Mouse (Mus musculus) neural tube, embryonic 15.5 days (tissue): ENCODE measurements around the gene Abhd14a. TPM values are rescaled to one million over a fixed set of nuclear protein-coding genes. Genes with fewer than 3 reads are reported as not detected.
A peak's percentile ranks its signal among the peaks of the same experiment; 100 is the strongest.
"Not testable (repeated sequence)": the region's sequence is repeated elsewhere in the genome, so short reads cannot be mapped to it uniquely, and the experiment has no call there.

Experiments used
- ATAC-seq: fragments of 200-750 bp; cut with Nextera tagmentation; 2 replicates; pipeline ENCODE4 v1.8.0; 2017; ENCODE audit warnings: mild to moderate bottlenecking, moderate TSS enrichment, moderate library complexity; ENCODE audit not compliant: low FRiP score
- H3K27ac ChIP-seq: fragments of 300-500 bp; sonication (generic); replicated peaks from 2 replicates; pipeline ENCODE4 v1.5.1; 2015; ENCODE audit warnings: mild to moderate bottlenecking, inconsistent platforms
- H3K27me3 ChIP-seq: fragments of 300-500 bp; sonication (generic); replicated peaks from 2 replicates; pipeline ENCODE4 v1.6.1; 2015; ENCODE audit warnings: inconsistent platforms
- H3K36me3 ChIP-seq: fragments of 300-500 bp; sonication (generic); 2 replicates; pipeline ENCODE4 v1.6.1; 2015; ENCODE audit warnings: inconsistent platforms
- H3K4me1 ChIP-seq: fragments of 300-500 bp; sonication (generic); 2 replicates; pipeline ENCODE4 v1.6.1; 2015; ENCODE audit warnings: inconsistent platforms
- H3K4me2 ChIP-seq: fragments of 300-500 bp; sonication (generic); 2 replicates; pipeline ENCODE4 v1.6.1; 2015; ENCODE audit warnings: inconsistent platforms, mild to moderate bottlenecking, moderate library complexity
- H3K4me3 ChIP-seq: fragments of 300-500 bp; sonication (generic); replicated peaks from 2 replicates; pipeline ENCODE4 v1.5.1; 2015; ENCODE audit warnings: mild to moderate bottlenecking, inconsistent platforms
- H3K9ac ChIP-seq: fragments of 300-500 bp; sonication (generic); replicated peaks from 2 replicates; pipeline ENCODE4 v1.6.1; 2015; ENCODE audit warnings: mild to moderate bottlenecking, inconsistent platforms
- H3K9me3 ChIP-seq: fragments of 300-500 bp; sonication (generic); replicated peaks from 2 replicates; pipeline ENCODE4 v1.6.1; 2016; ENCODE audit warnings: inconsistent platforms
- WGBS: fragments of 180-500 bp; shearing (Covaris S2); methylation state at CpG from one replicate; pipeline ENCODE4 v1.1.7; 2015; ENCODE audit warnings: mixed read lengths; 5-methylcytosine and 5-hydroxymethylcytosine counted together
- polyA plus RNA-seq: library from polyadenylated mRNA; unstranded; fragments of >200 nt; fragmentation: Nextera tagmentation; extraction: Ambion mirVana; gene quantifications from 2 replicates; pipeline ENCODE4 v1.2.1, GENCODE M21; 2015

Abhd14a gene
- polyA plus RNA-seq: 73.2 and 77.0 TPM in 2 replicates

DNA sequence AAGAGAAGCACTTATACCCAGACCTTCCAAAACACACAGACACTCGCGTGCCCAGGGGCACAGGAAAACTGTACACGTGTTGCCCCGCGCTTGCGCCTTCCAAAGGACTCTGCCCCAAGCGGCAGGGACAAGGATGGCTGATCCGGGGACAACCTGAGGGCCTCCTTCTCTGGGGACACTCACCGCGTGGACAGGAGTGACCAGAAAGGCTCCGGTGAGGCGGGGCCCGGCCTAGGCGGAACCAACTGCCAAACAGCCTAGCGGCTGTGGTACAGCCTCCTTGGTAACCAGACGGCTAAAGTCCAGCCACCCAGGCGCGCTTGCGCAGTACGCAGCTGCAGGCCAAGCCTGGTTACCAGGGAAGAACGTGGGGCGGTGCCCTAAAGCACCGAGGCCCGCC lies at the start of gene Abhd14a, which contains the start of gene Abhd14b:
Gene Abhd14a (minus strand): TSS at position 331 of the 400 bp plus-strand sequence.
Gene Abhd14b (plus strand): TSS at position 112 of the 400 bp plus-strand sequence.
- Histone ChIP-seq H3K4me1 (peaks cover 56% of the 10 kb centered on the region), H3K27me3 (no peaks in the 10 kb centered on the region), H3K9me3 (no peaks in the 10 kb centered on the region), H3K4me3 (peak within 1 kb of the TSS; percentile 64), H3K4me2 (peak within 1 kb of the TSS; percentile 75), H3K27ac (peak within 1 kb of the TSS; percentile 81), H3K9ac (peak within 1 kb of the TSS; percentile 63), H3K36me3 (no peaks in the 10 kb centered on the region)
- WGBS: under 1% methylated on average over 24 of the region's 24 CpGs
- peak; percentile 80 for ATAC-seq

DNA sequence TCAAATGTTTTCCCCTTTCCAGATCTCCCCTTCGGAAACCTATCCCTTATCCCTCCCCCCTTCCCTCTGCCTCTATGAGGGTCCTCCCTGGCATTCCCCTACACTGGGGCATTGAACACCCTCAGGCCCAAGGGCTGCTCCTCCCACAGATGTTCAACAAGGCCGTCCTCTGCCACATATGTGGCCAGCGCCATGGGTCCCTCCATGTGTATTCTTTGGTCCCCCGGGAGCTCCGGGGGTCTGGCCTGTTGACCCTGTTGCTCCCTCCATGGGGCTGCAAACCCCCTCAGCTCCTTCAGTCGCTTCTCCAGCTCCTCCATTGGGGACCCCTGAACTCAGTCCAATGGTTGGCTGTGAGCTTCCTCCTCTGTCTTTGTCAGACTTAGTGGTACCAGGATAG lies 40.1 kb upstream of the Abhd14a start:
- 90% methylated on average over 6 of the region's 6 CpGs for WGBS
- not testable (repeated sequence) for ATAC-seq, H3K9ac ChIP-seq, H3K4me3 ChIP-seq, H3K4me2 ChIP-seq, H3K4me1 ChIP-seq, H3K9me3 ChIP-seq, H3K27me3 ChIP-seq, H3K27ac ChIP-seq
- peaks cover 39% of the 10 kb centered on the region for H3K36me3 ChIP-seq

DNA sequence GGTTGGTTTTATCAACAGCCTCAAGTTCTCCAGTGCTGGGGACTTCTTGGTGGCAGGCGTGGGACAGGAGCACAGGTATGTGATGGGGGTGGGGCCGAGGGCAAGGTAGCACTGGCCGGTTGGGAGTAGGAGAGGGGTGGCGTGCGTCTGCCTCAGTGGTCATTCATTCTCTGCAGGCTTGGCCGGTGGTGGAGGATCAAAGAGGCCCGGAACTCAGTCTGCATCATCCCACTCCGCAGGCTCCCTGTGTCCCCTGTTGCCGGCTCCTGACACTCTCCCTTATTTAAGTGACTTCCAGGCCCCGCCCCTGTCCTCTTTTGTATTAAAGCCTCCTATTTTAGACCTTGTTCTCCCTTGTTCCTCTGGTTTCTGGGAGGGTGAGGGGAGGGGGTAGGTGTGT lies 37.6 kb upstream of the Abhd14a start:
- no peak for ATAC-seq
- peaks cover 57% of the 10 kb centered on the region for H3K36me3 ChIP-seq
- H3K9me3 ChIP-seq: no peaks in the 10 kb centered on the region
- H3K9ac ChIP-seq: no peak overlapping the region
- H3K27ac ChIP-seq: no peak overlapping the region
- WGBS: 83% methylated on average over 10 of the region's 10 CpGs
- no peak overlapping the region for H3K4me3 ChIP-seq
- no peaks in the 10 kb centered on the region for H3K4me1 ChIP-seq
- H3K4me2 ChIP-seq: no peak overlapping the region
- no peaks in the 10 kb centered on the region for H3K27me3 ChIP-seq

DNA sequence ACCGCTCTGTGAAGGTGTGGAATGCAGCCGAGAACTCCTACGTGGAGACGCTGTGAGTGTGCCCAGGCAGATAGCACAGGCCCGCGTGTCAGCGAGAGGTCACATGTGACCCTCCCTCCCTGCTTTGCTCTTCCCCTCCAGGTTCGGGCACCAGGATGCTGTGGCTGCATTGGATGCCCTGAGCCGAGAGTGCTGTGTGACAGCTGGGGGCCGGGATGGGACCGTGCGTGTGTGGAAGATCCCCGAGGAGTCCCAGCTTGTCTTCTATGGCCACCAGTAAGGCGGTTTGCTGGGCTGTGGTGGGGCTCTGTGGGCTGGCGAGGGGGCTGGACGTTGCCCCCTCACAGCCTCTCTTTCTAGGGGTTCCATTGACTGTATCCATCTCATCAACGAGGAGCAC lies 36.1 kb upstream of the Abhd14a start:
- 91% methylated on average over 17 of the region's 17 CpGs for WGBS
- H3K4me3 ChIP-seq: no peak overlapping the region
- H3K27me3 ChIP-seq: no peaks in the 10 kb centered on the region
- H3K36me3 ChIP-seq: peaks cover 57% of the 10 kb centered on the region
- H3K4me2 ChIP-seq: no peak overlapping the region
- H3K9ac ChIP-seq: no peak overlapping the region
- peaks cover 9% of the 10 kb centered on the region for H3K4me1 ChIP-seq
- H3K9me3 ChIP-seq: no peaks in the 10 kb centered on the region
- ATAC-seq: no peak
- no peak overlapping the region for H3K27ac ChIP-seq

DNA sequence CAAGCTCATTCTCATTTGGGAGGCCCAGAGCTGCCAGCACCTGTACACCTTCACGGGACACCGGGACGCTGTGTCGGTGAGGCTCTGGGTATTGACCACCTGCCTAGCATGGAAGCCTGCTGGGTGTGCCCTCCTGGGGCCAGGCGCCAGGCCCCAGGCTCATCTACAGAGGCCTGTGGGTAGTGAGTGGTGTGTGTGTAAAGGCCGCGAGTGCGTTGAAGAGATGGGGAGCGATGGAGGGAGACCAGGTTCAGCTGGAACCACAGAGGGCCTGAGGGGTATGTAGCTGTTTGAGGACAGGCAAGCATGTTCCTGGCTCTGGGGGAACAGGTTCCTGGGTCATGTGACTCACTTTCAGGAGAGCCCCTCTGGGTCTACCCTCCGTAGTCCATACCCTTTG lies 35.7 kb upstream of the Abhd14a start:
- Histone ChIP-seq H3K9ac (no peak overlapping the region), H3K4me3 (no peak overlapping the region), H3K36me3 (peaks cover 57% of the 10 kb centered on the region), H3K4me1 (peaks cover 14% of the 10 kb centered on the region), H3K9me3 (no peaks in the 10 kb centered on the region), H3K27me3 (no peaks in the 10 kb centered on the region), H3K4me2 (no peak overlapping the region), H3K27ac (no peak overlapping the region)
- no peak for ATAC-seq
- WGBS: 99% methylated on average over 10 of the region's 10 CpGs

DNA sequence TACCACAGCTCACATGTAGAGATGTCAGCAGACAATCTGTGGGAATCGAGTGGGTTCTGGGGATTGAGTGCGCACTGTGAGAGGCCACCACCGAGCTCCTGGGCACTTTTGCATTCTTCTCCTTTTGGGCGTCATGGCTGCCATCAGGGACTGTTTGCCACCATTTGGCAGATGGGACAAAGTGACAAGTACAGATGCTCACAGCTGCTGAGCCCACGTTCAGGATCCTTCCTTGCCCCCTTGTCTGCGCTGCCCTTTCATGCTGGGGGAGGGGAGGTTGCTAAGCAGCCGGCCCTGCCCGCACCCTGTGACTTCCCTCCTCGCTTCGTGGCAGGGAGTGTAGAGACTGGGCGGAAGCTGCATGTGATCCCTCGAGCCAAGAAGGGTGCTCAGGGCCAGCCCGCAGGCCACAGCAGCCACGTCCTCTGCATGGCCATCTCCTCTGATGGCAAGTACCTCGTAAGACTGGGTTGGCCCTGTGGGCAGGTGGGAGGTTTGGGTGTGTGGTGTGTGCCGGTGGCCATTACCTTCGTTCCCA lies 35.2 kb upstream of the Abhd14a start:
- WGBS: 89% methylated on average over 17 of the region's 17 CpGs
- H3K27me3 ChIP-seq: no peaks in the 10 kb centered on the region
- no peak overlapping the region for H3K4me3 ChIP-seq
- no peak for ATAC-seq
- no peaks in the 10 kb centered on the region for H3K9me3 ChIP-seq
- H3K36me3 ChIP-seq: peaks cover 57% of the 10 kb centered on the region
- H3K4me2 ChIP-seq: no peak overlapping the region
- no peak overlapping the region for H3K27ac ChIP-seq
- no peak overlapping the region for H3K9ac ChIP-seq
- H3K4me1 ChIP-seq: peaks cover 18% of the 10 kb centered on the region

DNA sequence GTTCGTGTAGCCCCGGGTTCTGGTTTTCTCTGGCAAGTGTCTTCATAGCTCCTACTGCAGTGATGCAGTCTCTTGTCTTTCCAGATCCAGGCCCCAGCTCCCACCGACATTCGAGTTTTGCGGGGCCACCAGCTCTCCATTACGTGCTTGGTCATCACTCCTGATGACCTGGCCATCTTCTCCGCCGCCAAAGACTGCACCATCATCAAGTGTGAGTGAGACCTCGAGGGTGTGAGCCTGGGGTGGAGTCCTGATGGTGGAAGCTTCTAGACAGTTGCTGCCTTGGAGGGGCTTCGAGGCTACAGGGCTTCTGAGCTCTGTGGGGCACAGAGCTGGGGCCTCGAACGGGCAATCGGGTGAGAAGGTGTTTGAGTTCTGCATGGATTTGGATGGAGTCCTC lies 34.2 kb upstream of the Abhd14a start:
- H3K9me3 ChIP-seq: no peaks in the 10 kb centered on the region
- H3K4me2 ChIP-seq: no peak overlapping the region
- H3K9ac ChIP-seq: no peak overlapping the region
- no peak overlapping the region for H3K27ac ChIP-seq
- peaks cover 22% of the 10 kb centered on the region for H3K4me1 ChIP-seq
- H3K27me3 ChIP-seq: no peaks in the 10 kb centered on the region
- H3K4me3 ChIP-seq: no peak overlapping the region
- peaks cover 57% of the 10 kb centered on the region for H3K36me3 ChIP-seq
- ATAC-seq: no peak
- 88% methylated on average over 13 of the region's 13 CpGs for WGBS

DNA sequence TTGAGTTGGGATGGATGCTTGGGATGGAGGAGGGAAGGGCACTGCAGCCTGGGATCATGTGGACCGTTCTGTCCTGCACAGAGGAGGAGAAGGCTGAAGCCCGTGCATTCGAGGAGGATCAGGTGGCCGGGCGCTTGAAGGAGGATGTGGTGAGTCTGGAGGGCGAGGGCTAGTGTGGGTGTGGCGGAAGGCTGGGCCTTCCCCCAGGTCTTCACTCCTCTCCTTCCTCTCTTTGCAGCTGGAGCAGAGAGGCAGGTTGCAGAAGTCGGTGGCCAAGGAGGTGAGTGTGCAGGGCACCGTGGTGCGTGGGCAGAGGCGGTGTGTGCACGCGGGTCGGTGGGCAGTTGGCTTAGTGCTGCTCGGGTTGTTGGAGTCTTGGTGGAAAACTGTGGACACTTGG lies 33.6 kb upstream of the Abhd14a start:
- Histone ChIP-seq H3K27ac (no peak overlapping the region), H3K4me3 (no peak overlapping the region), H3K36me3 (peaks cover 52% of the 10 kb centered on the region), H3K9me3 (no peaks in the 10 kb centered on the region), H3K9ac (no peak overlapping the region), H3K4me2 (no peak overlapping the region), H3K27me3 (no peaks in the 10 kb centered on the region), H3K4me1 (peaks cover 28% of the 10 kb centered on the region)
- ATAC-seq: no peak
- 96% methylated on average over 15 of the region's 15 CpGs for WGBS

DNA sequence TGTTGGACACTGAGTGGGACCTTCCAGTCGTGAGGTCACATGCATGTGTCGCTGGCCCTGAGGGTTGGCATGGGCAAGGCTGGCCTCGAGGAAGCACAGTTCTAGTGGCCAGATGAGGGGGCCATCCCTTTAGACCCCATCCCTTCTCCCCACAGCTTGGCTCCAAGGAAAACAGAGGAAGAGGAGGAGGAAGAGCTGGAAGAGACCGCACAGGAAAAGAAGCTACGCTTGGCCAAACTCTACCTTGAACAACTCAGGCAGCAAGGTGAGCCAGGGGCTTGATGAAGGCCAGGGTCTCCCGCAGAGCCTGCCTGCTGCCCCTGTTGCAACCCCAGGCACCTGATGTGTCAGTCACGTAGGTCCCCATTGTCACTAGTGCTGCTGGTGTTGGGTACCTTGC lies 33.1 kb upstream of the Abhd14a start:
- Histone ChIP-seq H3K4me3 (no peak overlapping the region), H3K4me1 (peaks cover 31% of the 10 kb centered on the region), H3K27me3 (no peaks in the 10 kb centered on the region), H3K9me3 (no peaks in the 10 kb centered on the region), H3K36me3 (peaks cover 47% of the 10 kb centered on the region), H3K9ac (no peak overlapping the region), H3K4me2 (no peak overlapping the region), H3K27ac (no peak overlapping the region)
- no peak for ATAC-seq
- WGBS: 90% methylated on average over 7 of the region's 7 CpGs

DNA sequence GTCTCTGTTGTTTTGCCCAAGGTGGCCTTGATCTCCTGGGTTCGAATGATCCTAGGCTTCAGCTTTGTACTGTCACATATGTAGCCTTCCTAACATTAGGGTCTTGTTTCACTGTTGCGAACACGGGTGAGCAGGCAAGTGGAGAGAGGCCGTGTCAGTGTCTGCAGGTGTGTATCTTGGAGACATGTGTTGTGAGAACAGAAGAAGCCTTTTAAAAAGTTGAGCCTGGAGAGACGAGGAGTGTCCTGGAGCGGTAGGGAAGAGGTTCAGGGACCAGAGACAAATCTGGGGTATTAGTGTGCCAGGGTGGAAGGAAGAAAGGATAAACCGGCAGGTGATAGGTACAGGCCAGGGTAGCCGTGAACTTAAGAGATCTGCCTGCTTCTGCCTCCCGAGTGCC lies 30.6 kb upstream of the Abhd14a start:
- WGBS: 85% methylated on average over 9 of the region's 9 CpGs
- Histone ChIP-seq H3K4me1 (peaks cover 44% of the 10 kb centered on the region), H3K9ac (peak overlapping the region; percentile 62), H3K27ac (no peak overlapping the region), H3K27me3 (no peaks in the 10 kb centered on the region), H3K4me2 (peak overlapping the region; percentile 96), H3K36me3 (peaks cover 23% of the 10 kb centered on the region), H3K9me3 (no peaks in the 10 kb centered on the region), H3K4me3 (peak overlapping the region; percentile 89)
- no peak for ATAC-seq

DNA sequence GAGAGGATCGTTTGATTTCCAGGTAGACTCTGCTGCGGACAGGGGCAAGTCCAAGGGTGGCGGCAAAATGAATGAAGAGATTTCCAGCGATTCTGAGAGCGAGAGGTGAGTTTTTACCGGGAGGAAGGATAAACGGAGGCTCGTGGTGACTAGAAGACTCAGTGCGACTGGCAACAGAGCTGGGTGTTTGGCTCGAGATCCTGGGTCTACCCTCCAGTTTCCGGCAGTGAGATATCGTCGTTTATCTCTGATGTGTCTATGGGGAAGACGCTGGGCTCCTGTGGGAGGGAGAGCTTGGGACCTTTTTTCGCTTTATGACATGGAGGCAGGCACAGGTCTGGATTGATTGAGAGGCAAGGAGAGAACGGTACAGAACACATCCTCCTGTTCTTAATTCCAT lies 30.2 kb upstream of the Abhd14a start:
- ATAC-seq: no peak
- Histone ChIP-seq H3K9me3 (no peaks in the 10 kb centered on the region), H3K27ac (peak overlapping the region; percentile 37; the same call in 1 of the 2 replicates), H3K36me3 (peaks cover 19% of the 10 kb centered on the region), H3K4me1 (peaks cover 44% of the 10 kb centered on the region), H3K9ac (peak overlapping the region; percentile 62), H3K4me2 (peak overlapping the region; percentile 96), H3K4me3 (peak overlapping the region; percentile 89), H3K27me3 (no peaks in the 10 kb centered on the region)
- 5% methylated on average over 16 of the region's 16 CpGs for WGBS

DNA sequence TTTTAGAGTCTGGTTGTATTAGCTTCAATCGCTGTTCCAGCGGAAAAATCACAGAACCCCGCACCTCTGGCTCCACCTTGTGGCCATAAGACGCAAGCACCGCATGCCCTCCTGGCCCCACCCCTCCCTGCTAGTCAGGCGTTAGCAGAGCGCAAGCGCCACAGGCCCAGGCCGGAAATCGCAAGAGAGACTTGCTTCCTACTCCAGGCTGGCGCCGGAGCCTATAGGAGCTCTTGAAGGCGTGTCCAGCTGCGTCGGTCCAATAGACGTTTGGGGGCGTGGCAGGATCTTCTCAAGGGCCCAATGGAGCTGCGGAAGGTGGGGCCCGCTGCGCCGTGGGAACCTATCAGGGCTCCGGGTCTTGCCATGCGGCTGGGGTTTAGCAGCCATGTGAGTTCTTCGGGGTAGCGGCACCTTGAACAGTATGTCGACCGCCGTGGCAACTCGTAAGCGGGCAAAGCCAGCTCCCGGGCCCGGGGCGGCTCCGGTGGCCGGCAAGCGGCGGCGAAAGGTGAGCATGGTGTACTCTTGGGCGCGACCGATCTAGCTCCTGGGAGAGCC lies 29.5 kb upstream of the Abhd14a start, which contains the start of gene Parp3:
Gene Parp3 (minus strand): TSS at position 26 of the 561 bp plus-strand sequence.
- H3K9ac ChIP-seq: peak within 1 kb of the TSS; percentile 62
- H3K36me3 ChIP-seq: peaks cover 16% of the 10 kb centered on the region
- peak within 1 kb of the TSS; percentile 96 for H3K4me2 ChIP-seq
- no peaks in the 10 kb centered on the region for H3K9me3 ChIP-seq
- peak within 1 kb of the TSS; percentile 89 for H3K4me3 ChIP-seq
- under 1% methylated on average over 41 of the region's 41 CpGs for WGBS
- H3K27ac ChIP-seq: peak within 1 kb of the TSS; percentile 43
- peak; percentile 97 for ATAC-seq
- H3K4me1 ChIP-seq: peaks cover 44% of the 10 kb centered on the region
- H3K27me3 ChIP-seq: no peaks in the 10 kb centered on the region
